Mouse (Mus musculus) kidney, adult 2 months (tissue): Measurements from ENCODE around the gene F2rl2. TPM values are rescaled to one million over a fixed set of nuclear protein-coding genes. Genes with fewer than 3 reads are reported as not detected.

Experiments used
- DNase-seq: peaks from one replicate; pipeline ENCODE4 v3.0.0; 2021
- H3K27ac ChIP-seq: fragments of 200-500 bp; 2 replicates; pipeline ENCODE4 v1.5.1; 2012; ENCODE audit warnings: low read depth, low read length, control low read depth, inconsistent platforms; ENCODE audit not compliant: insufficient read depth
- H3K27me3 ChIP-seq: fragments of 200-500 bp; replicated peaks from 2 replicates; pipeline ENCODE4 v1.6.1; 2012; ENCODE audit warnings: mild to moderate bottlenecking, moderate library complexity, low read length, inconsistent platforms; ENCODE audit not compliant: control insufficient read depth, insufficient read depth
- H3K36me3 ChIP-seq: fragments of 200-500 bp; 2 replicates; pipeline ENCODE4 v1.6.1; 2012; ENCODE audit warnings: mild to moderate bottlenecking, moderate library complexity, low read length, inconsistent platforms; ENCODE audit not compliant: control insufficient read depth, insufficient read depth
- H3K4me1 ChIP-seq: fragments of 200-500 bp; 2 replicates; pipeline ENCODE4 v1.6.1; 2011; ENCODE audit warnings: low read length; ENCODE audit not compliant: control insufficient read depth, insufficient read depth
- H3K4me3 ChIP-seq: fragments of 200-500 bp; 2 replicates; pipeline ENCODE4 v1.5.1; 2011; ENCODE audit warnings: mild to moderate bottlenecking, low read depth, low read length, control low read depth; ENCODE audit not compliant: insufficient read depth
- CTCF ChIP-seq: fragments of 200-500 bp; conservative IDR thresholded peaks from 2 replicates; pipeline ENCODE4 v1.5.1; 2011; ENCODE audit warnings: low read depth, mild to moderate bottlenecking, control low read depth, low read length, moderate library complexity, mixed read lengths; ENCODE audit not compliant: insufficient read depth, insufficient read length
- POLR2A ChIP-seq: fragments of 200-500 bp; IDR thresholded peaks from one replicate; pipeline ENCODE4 v1.6.1; 2011; ENCODE audit warnings: low read depth, low read length, control low read depth
- WGBS: fragments of 180-500 bp; shearing (Covaris S2); methylation state at CpG from one replicate; pipeline ENCODE4 v1.1.7; 2018; 5-methylcytosine and 5-hydroxymethylcytosine counted together
- polyA plus RNA-seq: library from polyadenylated mRNA; depleted of rRNA; stranded (reverse); fragments of >200 nt; gene quantifications from 2 replicates; pipeline ENCODE4 v1.2.3, GENCODE M21; 2012; rRNA removed

The F2rl2 gene
- 0.20 and 0.28 TPM in 2 replicates for polyA plus RNA-seq

- no peak for TF ChIP-seq CTCF
- no peak for TF ChIP-seq POLR2A
- Histone ChIP-seq H3K36me3 (no peaks in the 10 kb centered on the region), H3K27me3 (no peaks in the 10 kb centered on the region), H3K4me1 (no peaks in the 10 kb centered on the region), H3K4me3 (no peak within 1 kb of the TSS), H3K27ac (no peak within 1 kb of the TSS)
- DNase-seq, result no peak
- WGBS, result 62% methylated on average over 4 of the region's 4 CpGs
Observed at GRCm38 (mm10) chr13:95696654-95697163, at the start of gene F2rl2. Gene F2rl2 (plus strand): TSS chr13:95696853.

GRCm38 (mm10) chr13:95647248-95647647, 49.4 kb upstream of the F2rl2 start:
- Histone ChIP-seq H3K27me3 (no peaks in the 10 kb centered on the region), H3K4me3 (no peak overlapping the region), H3K27ac (peak overlapping the region; percentile 89), H3K4me1 (peaks cover 4% of the 10 kb centered on the region; the same call in 1 of the 2 replicates), H3K36me3 (no peaks in the 10 kb centered on the region)
- WGBS, result 48% methylated on average over 4 of the region's 4 CpGs
- TF ChIP-seq POLR2A, result no peak
- no peak for DNase-seq

GRCm38 (mm10) chr13:95649941-95650340, 46.7 kb upstream of the F2rl2 start:
- WGBS, result 92% methylated on average over 3 of the region's 3 CpGs

GRCm38 (mm10) chr13:95651870-95652668, 44.6 kb upstream of the F2rl2 start:
- no peak overlapping the region for H3K4me3 ChIP-seq
- WGBS, result 56% methylated on average over 7 of the region's 7 CpGs
- H3K4me1 ChIP-seq, result peaks cover 4% of the 10 kb centered on the region; the same call in 1 of the 2 replicates
- no peaks in the 10 kb centered on the region for H3K36me3 ChIP-seq
- TF ChIP-seq POLR2A, result no peak
- TF ChIP-seq CTCF, result no peak
- H3K27ac ChIP-seq, result no peak overlapping the region
- no peaks in the 10 kb centered on the region for H3K27me3 ChIP-seq
- DNase-seq, result peak; percentile 48

More at GRCm38 (mm10) chr13:95649941-95650340, 46.7 kb upstream of the F2rl2 start:
- Histone ChIP-seq H3K36me3 (no peaks in the 10 kb centered on the region), H3K4me1 (peaks cover 4% of the 10 kb centered on the region; the same call in 1 of the 2 replicates), H3K27me3 (no peaks in the 10 kb centered on the region), H3K27ac (no peak overlapping the region), H3K4me3 (no peak overlapping the region)
- DNase-seq, result no peak
- TF ChIP-seq CTCF (no peak), POLR2A (no peak)

DNA sequence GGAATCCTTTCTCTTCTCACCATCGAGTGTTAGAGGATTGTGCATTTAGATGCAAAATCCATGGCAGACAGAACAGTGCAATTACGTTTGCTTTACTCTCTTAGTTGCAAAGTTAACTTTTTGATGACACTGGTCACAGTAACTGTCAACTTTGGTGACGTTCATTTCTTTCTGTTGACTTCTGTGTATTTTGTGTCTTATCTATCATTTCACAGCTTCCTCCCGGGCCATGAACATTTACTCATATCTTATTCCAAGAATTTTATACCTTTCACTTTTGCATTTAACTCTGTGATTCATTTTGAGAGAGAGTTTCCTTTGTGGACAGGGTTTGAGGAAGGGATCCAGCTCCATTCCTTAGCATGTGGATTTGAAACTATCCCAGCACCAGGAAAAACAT, 43.0 kb upstream of the F2rl2 start:
- Histone ChIP-seq H3K27ac (no peak overlapping the region), H3K36me3 (no peaks in the 10 kb centered on the region), H3K27me3 (no peaks in the 10 kb centered on the region), H3K4me3 (no peak overlapping the region), H3K4me1 (no peaks in the 10 kb centered on the region)
- 76% methylated on average over 4 of the region's 4 CpGs for WGBS
- DNase-seq, result no peak
- no peak for TF ChIP-seq CTCF
- TF ChIP-seq POLR2A, result no peak

DNA sequence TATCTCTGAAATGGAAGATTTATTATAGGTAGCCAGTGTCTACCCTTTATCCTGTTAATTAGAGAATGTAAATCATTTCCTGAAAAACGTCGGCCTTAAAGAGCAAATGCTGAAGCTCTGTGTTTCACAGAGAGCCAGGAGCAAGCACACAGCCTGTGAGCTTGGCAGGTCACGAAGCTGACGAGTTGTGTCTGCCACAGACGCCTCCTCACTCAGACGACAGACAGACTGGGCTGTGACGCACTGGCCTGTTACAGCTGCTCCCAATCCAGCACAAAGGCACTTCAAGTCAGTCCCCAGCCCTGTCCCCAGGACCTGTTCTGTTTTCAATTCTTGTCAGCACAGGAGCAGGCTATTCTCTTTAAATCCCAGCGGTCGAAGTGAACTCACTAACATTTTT, 41.4 kb upstream of the F2rl2 start:
- Histone ChIP-seq H3K27ac (peak overlapping the region; percentile 60), H3K4me3 (no peak overlapping the region)
- WGBS, result 42% methylated on average over 9 of the region's 9 CpGs

DNA sequence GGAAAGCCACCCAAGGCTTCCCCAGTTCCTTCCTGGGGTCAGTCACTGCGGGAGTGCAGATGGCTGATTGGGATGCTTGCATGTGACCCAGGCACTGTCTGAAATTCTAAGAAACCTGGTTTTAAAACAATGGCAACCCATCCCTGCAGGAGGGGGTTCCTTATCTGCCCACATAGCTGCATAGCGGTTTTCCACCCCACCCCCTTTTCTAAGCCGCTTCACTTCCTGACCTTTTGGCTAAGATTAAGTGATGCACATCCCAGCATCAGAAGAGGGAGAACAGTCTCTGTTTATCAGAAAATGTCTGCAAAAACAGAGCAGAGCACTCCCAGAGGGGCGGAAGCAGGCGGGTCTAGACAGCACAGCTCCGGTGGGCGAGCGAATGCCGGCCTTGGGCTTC, 39.5 kb upstream of the F2rl2 start:
- no peaks in the 10 kb centered on the region for H3K27me3 ChIP-seq
- H3K4me3 ChIP-seq, result no peak overlapping the region
- no peak for TF ChIP-seq CTCF
- TF ChIP-seq POLR2A, result no peak
- no peaks in the 10 kb centered on the region for H3K4me1 ChIP-seq
- H3K27ac ChIP-seq, result no peak overlapping the region
- no peaks in the 10 kb centered on the region for H3K36me3 ChIP-seq
- peak; percentile 29 for DNase-seq
- 67% methylated on average over 9 of the region's 9 CpGs for WGBS

More for the DNA sequence above, 41.4 kb upstream of the F2rl2 start:
- Histone ChIP-seq H3K4me1 (no peaks in the 10 kb centered on the region), H3K36me3 (no peaks in the 10 kb centered on the region), H3K27me3 (no peaks in the 10 kb centered on the region)
- TF ChIP-seq POLR2A, result no peak
- peak; percentile 71 for DNase-seq
